Mouse (Mus musculus) frontal cortex, postnatal 36 days (tissue): ENCODE data around the gene Tor1aip2.
A peak's percentile ranks its signal among the peaks of the same experiment; 100 is the strongest.

Source experiments
- DNase-seq, 2 experiments: peaks; one replicate each; pipeline ENCODE4 v3.0.0; 2022; ENCODE audit warnings: low spot score in 2 of 2

The Tor1aip2 gene

GRCm38 (mm10) chr1:156040731-156041401 is 5.7 kb downstream of the Tor1aip2 start:
- DNase-seq = peak; percentile 89 to 91

GRCm38 (mm10) chr1:156041451-156042241 is 6.4 kb downstream of the Tor1aip2 start:
- no peak for DNase-seq

DNA sequence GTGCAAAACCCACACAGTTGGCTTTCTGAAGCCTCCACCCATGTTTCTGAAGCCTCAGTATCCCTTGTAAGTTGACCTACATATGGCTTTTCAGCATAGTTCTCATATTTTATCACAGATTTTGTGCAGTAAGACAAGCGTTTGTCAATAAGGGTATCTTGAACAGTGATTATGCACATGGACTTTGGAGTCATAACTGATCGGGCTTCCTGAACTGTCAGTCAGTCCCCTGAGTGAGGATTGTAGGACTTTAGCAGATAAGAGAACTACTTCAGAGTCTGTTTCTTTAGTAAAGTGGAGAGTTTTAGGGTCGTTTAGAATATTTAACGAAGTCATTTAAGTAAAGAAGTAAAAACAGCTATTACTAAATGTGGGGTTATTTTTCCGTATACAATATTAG is 7.3 kb downstream of the Tor1aip2 start:
- DNase-seq = no peak

DNA sequence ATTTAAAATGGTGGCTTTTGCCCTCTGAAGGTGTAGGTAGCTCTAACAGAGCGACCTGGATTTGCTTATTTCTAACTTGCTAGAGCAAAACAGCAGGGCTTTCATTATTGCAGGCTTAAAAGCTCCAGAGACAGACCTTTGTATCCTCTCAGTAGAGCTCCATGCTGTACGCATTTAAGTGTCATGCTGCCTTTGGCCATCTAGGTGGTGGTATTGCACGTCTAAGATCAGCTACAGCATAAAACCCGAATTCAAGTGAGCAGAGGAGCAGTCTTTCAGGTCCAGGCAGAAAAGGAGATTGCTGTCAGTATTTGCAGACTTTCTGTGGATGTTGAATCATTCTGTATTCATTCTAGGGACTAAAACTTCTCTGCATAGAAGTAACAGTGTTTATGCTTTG is 7.8 kb downstream of the Tor1aip2 start:
- peak; percentile 31 to 59 for DNase-seq

GRCm38 (mm10) chr1:156044211-156044611 is 9.0 kb downstream of the Tor1aip2 start:
- DNase-seq = no peak

DNA sequence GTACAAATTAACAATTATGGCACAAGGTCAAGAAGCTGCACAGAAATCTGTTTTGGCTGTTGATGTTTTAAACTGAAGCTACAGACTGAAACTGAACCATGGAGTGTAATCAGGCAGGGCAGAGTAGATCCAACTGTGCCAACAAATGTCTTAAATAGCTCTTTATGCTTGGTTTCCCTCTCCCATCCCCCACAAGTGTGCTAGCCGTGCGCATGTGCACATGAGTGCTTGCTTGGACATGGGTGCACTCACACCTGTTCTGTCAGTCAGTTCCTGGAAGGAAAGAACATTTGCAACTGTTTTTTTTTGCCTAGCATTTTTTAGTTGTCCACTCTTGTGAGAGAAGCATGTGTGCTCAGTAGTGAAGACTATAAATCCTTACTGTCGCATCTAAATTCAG is 11.5 kb downstream of the Tor1aip2 start:
- DNase-seq = no peak

GRCm38 (mm10) chr1:156058207-156058606 is 23.0 kb downstream of the Tor1aip2 start:
- DNase-seq = no peak

GRCm38 (mm10) chr1:156062193-156062592 is 27.0 kb downstream of the Tor1aip2 start:
- DNase-seq = no peak

DNA sequence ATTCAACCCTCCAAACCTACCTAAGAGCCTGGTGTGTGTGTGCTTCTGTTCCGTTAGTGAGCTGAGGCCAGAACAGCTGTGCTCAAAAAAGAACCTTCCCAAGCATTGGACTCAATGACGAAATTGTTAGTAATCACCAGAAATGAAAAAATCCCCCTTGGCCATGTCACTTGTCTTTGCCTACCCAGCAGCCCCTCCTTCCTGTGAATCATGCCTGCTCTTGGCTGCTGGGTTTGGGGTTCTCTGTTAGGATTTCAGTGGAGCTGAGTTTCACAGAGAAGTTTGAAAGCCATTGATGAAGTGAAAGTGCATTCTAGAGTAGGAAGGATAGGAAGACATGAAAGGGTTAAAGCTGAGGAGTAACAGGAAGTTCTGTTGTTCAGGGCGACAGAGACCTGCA is 30.9 kb downstream of the Tor1aip2 start:
- DNase-seq = no peak

- no peak for DNase-seq
These were observed 34.9 kb downstream of the Tor1aip2 start for GRCm38 (mm10) chr1:156070106-156070505.

DNA sequence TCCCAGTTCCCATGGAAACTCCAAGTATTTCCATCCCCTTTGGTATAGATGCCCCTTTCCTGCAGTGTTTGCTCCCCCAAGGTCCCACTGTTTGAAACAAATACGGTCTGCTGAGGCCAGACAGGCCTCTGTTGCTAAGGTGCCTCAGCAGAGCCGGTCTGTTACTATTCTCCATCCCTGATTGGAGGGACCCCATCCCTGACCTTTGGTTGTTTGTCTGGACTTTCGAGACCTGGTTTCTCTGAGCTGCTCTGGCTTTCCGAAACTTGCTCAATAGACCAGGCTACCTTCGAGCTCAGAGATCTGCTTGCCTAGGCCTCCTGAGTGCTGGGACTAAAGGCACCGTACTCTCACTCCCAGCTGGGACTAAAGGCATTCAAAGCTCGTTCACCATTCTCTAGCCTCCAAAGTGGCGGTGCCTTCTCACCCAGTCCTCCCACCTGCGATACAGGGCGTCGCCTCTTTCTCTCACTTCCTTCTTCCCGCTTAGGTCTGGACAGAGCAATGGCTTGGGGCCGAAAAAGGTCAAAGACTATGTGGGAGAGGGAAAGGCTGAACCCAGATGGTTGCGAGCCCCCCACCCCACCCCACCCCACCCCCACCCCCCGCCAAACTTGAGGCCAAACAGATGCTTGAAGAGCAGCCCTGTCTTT is 38.1 kb downstream of the Tor1aip2 start:
- DNase-seq = no peak

DNA sequence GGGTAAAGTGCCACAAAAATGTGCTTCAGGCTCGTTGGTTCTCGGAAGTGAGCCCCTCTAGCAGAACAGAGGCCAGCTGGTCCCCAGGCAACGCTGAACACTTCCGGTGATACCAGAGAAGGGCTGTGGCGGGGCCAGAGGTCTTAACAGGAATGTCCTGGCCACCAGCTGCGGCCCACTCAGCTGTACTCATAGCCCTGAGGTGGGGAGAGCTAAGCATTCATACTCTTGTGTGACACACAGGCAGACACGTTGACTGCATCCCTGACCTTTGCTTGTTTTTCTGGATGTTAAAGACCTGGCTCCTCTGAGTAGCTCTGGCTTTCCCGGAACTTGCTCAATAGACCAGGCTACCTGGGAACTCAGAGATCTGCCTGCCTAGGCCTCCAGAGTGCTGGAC is 39.4 kb downstream of the Tor1aip2 start:
- no peak for DNase-seq

- no peak for DNase-seq
These were observed 41.3 kb downstream of the Tor1aip2 start for GRCm38 (mm10) chr1:156076474-156076873.

GRCm38 (mm10) chr1:156077655-156078054 is 42.5 kb downstream of the Tor1aip2 start:
- no peak for DNase-seq

- no peak for DNase-seq
These were observed 49.4 kb downstream of the Tor1aip2 start for GRCm38 (mm10) chr1:156084603-156085002.

GRCm38 (mm10) chr1:156085770-156086169 is 50.6 kb downstream of the Tor1aip2 start:
- peak; percentile 13 to 65 for DNase-seq

GRCm38 (mm10) chr1:156087586-156087985 is 52.4 kb downstream of the Tor1aip2 start:
- no peak for DNase-seq

DNA sequence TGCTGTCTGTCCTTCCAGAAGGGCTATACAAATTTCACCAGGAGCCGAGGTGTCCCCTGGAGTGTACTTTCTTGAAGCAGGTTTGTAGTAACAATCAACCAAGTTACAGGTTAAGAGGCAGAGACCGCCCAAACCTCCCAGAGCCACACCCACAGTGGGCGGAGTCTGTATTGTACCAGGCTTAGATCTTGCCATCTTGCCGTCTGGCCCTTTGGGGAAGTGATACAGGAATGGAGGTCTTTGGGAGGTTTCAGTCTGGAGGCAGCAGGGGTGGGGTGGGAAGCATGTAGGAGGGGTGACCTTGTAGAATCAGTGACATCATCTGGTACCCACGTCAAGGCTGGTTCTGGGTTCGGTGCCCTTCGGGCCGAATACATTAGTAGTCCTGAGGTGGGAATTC is 54.4 kb downstream of the Tor1aip2 start:
- no peak for DNase-seq

DNA sequence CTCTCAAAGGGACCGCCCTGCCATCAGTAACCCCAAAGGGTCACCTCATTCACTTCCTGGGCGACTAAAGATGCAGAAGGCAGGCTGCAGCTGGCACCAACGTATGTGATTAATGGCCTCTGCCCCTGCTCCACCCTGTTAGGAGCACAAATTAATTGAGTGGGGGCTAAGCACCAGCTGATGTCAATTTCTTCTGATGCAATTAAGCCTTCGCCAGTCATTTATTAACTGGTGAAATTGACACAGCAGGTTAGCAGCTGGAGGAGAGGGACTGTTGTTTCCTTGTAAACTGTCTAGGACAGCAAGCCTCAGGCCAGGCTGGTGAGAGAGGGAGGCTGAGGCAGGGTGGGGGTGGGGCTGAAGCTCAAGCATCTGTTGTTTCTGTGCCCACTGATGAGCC is 54.8 kb downstream of the Tor1aip2 start:
- DNase-seq = no peak

GRCm38 (mm10) chr1:156091811-156092210 is 56.6 kb downstream of the Tor1aip2 start:
- no peak for DNase-seq

DNA sequence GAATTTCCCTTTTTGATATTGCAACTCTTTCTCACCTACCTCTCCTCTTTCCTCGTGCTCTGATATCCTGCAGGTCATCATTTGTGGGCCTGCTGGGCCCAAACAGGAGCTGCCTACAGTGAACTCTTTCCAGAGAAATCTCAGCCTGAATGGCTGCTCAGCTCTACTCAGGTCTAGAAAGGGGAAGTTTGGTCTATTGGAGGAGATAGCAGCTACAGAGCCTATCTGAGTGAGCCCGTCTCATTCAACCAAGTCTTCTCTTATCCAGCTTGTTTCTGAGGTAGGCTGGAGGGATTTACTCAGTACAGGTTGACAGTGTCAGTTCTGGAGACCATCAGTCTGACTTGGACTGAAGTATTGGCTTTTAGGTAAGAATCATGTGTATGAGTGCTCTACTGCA is 68.6 kb downstream of the Tor1aip2 start:
- DNase-seq = no peak

- no peak for DNase-seq
These were observed 70.2 kb downstream of the Tor1aip2 start for GRCm38 (mm10) chr1:156105381-156105780.

DNA sequence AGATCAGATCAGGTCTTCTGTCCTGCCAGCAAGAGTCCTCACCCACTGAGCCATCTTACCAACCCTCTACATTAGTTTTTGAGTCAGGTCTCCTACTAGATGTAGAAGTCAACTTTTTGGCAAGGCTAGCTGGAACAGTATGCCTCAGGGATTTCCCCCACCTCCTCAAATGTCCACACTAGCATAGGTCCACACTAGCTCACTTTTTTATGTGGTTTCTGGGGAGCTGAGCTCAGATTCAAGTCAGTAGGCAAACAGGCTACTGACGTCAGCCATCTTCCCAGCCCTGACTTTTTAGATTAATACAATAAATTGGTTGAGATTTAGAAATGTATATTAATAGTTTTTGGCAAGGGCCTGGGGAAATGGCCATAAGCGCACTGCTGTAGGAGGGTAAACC is 72.2 kb downstream of the Tor1aip2 start:
- DNase-seq = no peak
